Mouse (Mus musculus) left cerebral cortex, adult 8-10 months (tissue): Measurements from ENCODE around the gene Dock8. TPM values are rescaled to one million over a fixed set of nuclear protein-coding genes. Genes with fewer than 3 reads are reported as not detected.
"Not testable (repeated sequence)": the region's sequence is repeated elsewhere in the genome, so short reads cannot be mapped to it uniquely, and the experiment has no call there.

Source experiments
- DNase-seq, 2 experiments: peaks; one replicate each; pipeline ENCODE4 v3.0.0; 2022; ENCODE audit warnings: low spot score in 2 of 2
- total RNA-seq, 4 experiments: library from RNA; stranded (reverse); gene quantifications; 2 replicates each; pipeline ENCODE4 v1.2.4; 2022

Gene Dock8
- total RNA-seq, 4 experiments from 2014 or later, result 3.2 to 9.1 (median 4.0) TPM

DNA sequence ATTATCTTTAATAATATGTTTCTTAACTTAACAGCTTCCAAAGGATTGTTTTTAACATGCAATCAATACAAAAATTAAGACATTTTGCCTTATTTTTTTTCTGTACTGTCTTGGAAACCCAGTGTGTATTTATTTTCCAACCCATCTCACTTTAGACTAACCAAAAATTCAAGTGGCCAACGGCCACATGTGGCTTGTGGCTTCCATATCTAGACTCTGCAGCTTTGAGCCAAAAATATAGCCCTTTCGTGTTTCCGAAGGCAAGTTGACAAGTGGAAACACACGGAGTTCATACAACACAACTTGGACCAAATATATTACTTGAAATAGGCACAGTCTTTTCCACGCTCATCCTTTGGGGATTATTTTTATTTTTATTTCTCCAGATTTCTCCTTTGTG is 773 bp upstream of the Dock8 start:
- DNase-seq, result no peak

DNA sequence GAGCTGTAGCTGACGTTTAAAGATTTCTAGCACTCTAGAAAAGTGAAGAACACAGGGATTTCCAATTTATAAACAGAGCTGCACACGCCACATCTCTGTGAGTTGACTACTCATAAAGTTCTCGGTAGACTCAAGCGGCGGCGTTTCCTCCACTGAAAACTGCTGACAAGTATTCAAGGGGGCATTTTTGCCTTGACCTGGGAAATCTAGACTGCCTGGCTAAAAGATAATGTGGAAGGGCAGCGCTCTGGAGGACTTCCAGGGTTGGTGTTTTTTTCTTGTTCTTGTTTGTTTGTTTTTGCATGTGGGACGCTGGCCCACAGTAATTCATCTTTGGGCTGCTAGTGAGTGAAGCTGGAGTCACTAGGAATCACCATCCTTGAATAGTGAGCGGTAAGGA is 819 bp downstream of the Dock8 start:
- DNase-seq, result no peak

DNA sequence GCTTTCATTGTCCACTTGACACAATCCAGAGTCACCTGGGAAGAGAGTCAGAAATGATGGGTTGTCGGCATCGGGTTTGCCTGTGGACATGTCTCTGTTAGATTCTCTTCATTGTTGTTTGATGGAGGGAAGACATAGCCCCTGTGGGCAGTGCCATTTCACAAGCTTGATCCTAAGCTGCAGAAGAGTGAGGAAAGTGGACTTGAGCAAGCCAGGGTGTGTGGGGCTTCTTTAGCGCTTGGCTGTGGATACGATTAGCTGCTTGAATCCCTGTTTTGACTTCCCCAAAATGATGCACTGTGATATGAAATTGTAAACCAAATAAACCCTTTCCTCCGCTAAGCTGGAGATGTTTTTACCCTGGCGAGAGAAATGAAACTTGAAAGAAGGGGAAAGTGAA is 2.7 kb downstream of the Dock8 start:
- DNase-seq, result no peak

DNA sequence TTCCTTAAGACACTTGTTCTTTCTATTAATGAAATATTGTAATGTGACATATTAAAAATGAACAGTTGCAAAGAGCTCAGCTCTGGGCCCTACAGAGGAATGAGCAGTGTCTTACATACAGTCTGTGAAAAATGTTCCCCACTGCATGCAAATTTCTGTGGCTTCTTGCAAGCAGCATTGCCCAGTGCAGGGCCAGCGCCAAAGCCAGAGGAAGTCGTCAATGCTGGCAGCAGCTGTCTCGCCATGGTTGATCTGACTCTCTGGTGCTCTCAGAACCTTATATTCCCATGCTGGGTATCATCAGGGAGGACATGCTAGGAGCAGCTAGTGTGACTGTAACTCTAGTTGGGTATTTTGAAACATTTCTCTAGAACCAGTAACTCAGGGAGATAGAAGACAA is 3.5 kb downstream of the Dock8 start:
- no peak for DNase-seq

DNA sequence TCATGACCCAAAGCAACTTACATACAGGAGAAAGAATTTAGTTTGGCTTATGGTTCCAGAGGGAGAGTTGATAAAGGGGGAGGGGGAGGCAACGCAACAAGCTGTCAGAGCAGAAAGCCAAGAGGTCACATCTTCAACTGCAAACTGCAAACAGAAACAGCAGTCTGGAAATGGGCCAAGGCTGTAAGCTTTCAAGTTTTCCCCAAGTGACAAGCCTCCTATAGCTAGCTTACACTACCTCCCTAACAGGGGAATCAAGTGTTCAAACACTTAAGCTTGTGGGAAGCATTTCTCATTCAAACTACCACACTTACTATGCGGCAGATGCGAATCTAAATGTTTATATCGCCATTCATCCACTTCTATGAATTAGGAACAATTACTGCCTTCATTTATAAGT is 4.5 kb downstream of the Dock8 start:
- no peak for DNase-seq

DNA sequence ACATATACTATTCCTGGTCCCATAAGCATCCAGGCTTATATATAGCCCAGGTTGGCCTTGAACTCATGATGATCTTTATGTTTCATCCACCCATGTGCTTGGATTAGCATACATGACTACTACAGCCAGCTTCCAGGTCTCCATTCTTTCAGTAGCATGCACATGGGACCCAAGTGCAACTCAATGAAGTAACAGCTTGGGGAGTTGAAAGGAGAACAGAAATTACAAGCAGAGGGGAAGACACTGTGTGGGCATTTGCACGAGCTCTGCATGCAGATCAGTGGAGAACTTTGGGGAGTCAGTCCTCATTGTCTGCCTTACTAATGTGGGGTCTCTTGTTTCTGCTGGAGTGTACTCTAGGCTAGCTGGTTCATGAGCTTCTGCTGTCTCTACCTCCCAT is 7.4 kb downstream of the Dock8 start:
- DNase-seq, result no peak

DNA sequence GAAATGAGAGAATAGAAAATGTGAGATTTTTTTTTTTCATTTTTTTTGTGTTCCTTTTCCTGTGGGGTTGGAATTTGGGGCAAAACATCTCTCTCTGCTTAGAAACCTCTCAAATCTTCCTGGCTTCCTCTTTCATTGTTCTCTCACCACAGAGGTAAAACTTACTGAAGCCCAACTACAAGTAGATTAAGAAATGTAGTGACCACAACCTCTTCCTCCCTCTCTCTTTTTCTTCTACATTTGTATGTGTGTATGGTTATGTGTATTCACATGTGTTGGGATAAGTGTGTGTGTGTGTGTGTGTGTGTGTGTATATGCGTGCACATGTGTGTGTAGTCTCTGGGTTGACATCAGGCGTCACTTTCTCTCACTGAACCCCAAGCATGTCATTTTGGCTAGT is 9.2 kb downstream of the Dock8 start:
- no peak for DNase-seq

DNA sequence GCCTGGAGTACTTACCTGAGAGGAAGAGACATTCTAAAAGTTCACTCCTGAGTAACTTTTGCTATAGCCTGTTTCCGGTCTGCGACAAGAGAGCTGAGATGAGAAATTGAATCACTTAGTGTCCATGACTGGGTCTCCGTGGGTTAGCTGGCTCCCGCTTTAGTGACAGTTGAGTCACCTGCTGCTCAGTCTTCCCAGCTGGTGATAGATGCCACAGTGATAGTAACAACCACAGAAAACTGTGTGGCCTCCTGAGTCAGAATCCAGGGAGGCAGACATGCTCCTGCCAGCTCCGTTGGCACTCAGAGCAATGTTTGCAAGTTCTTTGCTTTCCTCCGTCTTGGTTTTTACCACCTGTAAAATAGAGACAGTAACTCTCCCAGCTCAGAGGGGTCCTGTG is 23.4 kb downstream of the Dock8 start:
- DNase-seq, result no peak

DNA sequence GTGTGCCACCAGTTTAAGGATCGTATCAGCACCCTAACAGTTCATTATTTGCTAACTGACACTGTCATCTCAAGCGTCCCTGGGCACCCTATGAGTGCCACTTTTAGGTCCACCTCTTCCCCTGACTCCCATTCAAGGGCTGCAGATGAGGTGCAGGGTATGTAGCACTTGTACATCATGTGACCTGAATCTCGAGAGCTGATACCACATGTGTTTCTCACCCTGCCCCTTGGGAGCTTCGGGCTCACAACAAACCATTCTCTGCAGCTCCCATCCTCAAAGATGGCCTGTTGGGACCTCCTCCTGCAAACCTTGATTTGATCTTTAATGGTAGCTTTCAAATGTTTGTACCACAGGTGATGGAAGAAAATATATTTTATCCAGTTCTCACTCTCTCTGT is 32.4 kb downstream of the Dock8 start:
- no peak for DNase-seq

DNA sequence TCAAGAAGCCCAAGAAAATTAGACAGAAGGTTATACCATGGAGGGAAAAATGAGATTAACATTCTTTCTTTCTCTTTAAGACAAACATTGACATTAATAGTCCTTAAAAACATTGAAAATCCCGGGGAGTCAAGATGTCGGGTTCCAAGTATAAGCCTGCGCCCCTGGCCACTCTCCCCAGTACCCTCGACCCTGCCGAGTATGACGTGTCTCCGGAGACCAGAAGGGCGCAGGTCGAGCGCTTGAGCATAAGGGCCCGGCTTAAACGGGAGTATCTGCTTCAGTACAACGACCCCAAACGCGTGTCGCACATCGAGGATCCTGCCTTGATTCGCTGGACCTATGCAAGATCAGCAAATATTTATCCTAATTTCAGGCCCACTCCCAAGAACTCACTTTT is 33.7 kb downstream of the Dock8 start:
- DNase-seq, result not testable (repeated sequence)

DNA sequence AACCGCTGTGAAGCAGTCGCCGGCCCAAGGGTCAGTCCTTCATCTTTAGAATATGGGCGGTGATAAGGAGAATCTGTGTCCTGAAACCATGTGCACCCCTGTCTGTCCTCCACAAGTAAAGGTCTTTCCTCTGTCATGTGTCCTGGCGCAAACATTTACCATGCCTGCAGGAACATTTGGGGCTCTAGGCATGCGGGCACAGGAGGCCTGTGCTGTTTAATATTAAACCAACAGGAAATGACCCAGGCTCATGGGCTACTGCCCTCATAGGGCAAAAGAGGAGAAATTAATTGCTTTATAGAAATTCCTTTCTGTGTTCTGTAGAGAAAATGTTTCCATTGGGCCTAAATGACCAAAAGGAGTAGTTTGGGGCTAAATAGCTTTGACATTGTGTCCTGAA is 36.5 kb downstream of the Dock8 start:
- no peak for DNase-seq

DNA sequence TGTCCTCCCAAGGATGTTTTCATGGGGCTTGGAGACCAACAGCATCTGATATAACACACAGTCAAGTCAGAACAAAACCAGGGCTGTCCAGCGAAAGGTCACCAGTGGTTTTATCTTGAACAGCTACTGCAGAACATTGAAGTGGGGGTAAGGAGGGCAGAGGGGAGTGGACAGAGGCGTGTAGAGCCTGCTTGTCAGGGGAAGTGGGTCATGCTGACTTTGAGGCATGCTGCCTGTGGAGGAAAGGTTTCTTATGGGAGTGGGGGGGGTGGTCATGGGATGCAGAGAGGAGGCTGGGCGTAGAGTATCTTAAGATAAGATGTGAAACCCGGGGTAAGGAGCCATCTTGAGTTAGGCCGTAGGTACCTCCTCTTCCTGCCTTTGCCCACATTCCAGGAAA is 37.5 kb downstream of the Dock8 start:
- DNase-seq, result no peak

DNA sequence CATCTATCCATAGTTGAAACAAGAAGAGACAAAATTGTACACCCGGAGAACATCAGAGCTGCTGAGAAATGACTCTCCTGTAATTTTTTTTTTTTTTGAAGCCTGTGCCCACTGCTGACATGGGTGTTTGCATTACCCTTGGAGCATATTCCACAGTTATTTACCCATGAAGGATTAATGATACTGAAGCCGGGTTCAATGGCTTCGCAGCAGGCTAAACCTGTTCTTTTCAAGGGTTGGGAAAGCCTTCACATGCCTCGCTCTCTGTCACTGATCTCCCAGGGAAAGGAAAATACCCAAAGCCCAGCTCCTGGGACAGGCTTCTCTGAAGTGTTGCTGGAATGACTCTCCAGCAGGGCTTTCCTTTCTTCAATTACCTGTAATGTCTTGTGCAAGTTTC is 37.9 kb downstream of the Dock8 start:
- DNase-seq, result no peak

DNA sequence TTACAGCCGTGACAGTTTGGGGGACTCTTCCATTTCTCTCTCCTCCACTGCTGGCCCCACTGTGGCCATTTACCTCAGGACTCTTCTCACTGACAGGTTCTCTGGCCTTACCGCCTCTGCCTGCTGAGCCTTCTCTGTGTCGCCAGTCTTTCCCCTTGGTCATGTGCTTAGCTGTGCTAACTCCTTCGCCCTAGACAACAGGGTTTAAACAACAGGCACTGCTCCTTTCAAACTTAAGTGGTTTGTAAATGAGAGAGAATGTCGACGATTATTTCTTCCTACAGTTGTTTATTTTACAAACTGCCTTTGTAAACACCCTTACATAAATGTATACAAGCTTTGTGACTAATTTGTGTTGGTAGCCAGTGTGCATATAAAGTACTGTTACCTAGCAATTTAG is 39.0 kb downstream of the Dock8 start:
- no peak for DNase-seq

DNA sequence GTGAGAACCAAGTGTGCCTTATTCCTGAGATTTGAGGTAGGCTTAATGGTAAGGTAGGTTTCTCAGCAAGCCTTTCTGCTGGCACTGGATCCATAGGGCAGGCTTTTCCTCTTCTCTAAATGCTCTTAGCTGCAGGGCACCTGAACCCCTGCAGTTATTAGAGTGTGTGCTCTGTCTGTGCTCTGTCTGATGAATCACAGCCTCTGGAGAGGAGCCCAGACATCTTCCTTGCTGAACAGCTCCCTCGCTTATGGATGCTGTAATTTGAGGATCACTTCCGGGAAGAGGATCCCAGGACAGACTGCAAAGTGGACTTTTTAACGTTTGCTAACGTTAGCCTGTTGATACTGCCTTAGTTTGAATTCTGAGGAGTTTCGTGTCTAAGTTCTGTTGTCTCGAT is 41.9 kb downstream of the Dock8 start:
- no peak for DNase-seq

DNA sequence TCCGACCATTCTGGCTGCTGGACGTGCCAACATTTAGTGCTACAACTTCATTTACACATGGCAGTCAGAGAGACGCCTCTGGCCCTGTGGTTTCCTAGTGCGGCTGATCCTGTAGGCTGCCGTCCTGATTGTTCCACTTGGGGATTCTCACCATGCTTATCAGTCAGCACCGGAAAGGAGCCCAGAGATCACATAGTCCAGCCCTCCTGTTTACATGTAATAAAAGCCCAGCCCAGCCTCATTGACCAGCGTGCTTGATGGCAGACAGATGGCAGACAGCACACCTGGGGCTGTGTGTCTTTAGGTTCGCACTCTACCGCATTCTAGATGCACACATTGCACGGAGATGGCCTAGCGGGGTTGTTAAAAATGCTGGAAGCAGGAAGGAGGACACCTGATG is 43.6 kb downstream of the Dock8 start:
- no peak for DNase-seq

DNA sequence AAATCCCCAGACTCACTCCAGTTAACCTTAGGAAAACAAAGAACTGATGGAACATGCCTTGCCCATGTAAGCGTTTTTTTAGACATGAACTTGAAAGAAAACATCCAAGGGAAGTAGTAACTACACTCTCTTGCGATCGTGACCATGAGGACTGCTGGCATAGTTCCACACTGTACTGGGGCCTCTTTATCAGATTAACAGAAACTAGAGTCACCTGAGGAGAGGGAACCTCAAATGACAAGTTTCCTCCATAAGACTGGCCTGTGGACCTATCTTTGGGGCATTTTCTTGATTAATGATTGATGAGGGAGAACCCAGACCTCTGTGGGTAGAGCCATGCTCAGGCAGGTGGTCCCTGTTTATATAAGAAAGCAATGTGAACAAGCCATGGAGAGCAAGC is 44.7 kb downstream of the Dock8 start:
- no peak for DNase-seq

DNA sequence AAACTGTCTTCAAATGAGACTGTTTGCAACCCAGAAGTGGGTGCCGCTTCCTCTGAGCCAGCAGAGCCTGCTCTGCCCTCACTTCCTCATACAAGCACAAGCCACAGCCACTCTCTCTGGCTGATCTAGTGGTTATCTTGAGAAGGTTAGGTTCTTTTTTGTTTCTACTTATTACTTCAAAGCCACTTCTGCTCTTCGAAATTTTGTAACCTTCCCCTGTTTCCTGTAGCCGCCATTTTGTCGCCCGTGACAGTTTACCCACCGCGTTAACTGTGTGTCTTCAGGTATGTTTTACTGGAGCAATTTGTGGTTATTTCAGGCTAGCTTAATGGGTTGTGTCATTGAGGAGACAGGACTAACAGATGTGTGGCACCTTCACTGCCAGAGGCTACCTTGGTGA is 53.0 kb downstream of the Dock8 start:
- no peak for DNase-seq

DNA sequence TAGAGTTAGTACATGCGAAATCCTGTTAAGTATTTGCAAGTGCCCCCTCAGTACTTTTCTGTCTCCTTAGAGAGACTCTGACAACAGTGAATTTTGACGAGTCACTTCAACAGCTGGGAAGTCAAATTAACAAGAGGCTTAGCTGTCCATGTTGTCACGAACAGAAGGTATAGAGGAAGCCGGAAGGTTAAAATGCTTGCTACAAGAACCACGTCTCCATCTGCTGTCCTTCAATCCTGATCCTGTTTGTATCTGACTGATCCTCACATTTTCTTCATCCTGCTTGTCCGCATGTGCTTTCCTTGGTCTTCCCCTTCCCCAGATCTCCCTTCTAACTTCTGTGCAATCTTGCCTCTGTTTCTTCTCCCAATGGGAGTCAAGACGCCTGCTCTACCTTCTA is 53.8 kb downstream of the Dock8 start:
- DNase-seq, result no peak

DNA sequence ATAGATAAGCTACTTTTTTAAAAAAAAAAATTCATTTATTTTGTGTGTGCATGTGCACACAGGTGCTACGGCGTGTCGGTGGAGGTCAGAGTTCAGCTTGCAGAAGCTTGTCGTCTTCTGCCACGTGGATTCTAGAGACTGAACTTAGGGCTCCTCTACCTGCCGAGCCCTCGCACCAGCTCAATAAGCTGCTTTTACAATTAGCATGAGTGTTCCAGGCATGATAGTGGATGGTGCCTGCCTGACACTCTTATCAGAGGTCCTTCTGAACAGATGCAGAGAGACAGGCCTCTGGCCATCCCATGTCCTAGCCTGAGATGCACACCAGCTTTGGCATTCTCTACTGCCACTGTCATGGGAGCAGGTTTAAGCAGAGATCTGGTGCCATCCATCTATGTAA is 55.7 kb downstream of the Dock8 start:
- no peak for DNase-seq

DNA sequence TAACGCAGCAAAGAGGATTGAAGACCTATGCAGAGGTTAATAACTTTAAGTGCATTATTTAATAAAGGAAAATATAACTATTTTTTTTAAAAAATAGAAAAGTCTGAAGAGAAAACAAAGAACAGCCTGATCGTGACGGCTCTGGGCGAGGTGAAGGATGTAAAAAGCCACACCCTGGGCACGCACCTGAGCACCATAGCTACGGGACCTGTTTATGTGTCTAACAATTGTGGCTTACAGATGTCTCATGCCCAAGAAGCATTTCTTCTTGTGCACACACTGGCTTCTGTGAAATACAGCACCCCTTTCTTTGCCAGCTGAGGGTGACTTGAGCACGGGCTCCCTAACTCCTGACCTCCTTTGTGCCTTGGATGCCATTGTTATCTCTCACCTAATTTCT is 56.2 kb downstream of the Dock8 start:
- no peak for DNase-seq

DNA sequence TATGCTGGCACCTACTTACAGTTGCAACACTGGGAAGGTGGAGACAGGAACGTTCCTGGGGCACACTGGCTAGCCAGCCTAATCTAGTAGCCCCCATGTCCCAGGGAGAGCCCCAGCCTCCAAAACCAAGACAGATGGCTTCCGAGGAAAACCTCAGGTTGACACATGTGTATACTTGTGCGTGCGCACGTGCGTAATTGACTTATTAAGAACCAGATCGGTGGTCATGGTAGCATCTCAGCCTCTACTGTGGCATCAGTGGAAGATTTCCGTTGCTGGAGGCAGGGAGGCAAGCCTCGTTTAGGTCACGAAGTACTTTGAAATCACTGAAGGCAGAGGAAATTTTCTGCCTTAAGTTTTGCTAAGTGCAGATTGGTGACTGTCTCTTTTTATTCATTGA is 56.9 kb downstream of the Dock8 start:
- no peak for DNase-seq

DNA sequence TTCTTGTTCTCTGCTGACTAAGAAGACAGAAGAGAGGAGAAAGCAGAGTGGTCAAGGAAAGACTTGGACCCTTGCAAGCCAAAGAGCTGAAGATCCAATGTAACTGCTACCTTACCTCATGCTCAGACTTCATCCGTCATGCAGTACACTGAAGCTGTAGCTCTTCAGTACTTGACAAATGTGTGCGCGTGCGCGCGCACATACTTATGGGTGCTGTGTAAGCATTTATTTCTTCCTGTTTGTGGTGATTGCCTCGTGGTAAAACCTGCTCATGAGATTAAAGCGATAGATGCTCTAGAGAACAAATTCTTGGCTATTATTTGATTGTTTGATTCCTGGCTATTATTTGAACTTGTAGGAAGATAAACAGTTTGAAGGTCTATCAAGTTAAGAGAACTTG is 58.5 kb downstream of the Dock8 start:
- DNase-seq, result no peak

DNA sequence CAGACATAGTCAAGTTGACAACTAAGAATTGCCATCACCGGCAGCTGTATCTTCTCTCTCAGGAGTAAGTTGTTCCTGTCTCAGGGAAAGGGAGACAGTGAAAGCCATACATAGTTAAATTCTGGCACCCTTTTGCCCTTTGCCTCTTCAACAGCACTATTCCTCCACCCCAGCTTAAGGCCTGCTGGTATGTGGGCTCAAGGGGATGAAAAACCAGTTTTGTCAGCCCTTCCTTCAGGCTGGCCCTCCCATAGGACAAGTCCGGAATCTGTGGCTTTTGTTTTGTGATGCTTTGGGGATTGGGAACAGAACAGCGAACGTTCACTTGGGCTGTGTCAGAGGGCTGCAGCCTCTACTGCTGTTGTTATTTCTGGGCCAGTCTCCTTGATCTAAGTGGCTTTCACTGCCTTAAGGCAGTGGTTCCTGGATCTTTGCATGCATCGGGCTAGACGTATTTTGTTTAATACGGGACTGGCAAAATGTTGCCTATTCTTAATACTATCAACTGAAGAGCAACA is 60.6 kb downstream of the Dock8 start:
- DNase-seq, result no peak

DNA sequence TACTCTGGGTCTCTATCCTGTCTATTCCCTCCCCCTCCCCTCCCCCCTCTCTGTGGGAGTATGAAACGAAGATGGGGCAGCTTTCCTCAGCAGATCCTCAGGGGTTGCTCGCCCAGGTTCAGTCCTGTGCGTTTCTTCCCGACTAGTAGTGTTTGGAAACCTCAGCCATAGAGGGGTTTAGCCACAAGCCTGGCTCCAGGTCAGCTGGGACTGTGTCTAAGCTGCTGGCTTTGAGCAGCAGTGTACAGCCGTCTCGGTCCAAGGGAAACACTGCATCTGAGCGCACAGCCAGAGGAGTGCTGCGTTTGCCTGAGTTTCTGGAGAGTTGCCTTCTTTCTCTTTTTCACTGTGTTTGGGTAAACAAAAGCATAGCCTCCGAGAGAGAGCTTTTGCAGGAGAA is 61.0 kb downstream of the Dock8 start:
- no peak for DNase-seq
